Mouse (Mus musculus): ENCODE data around the gene Tnpo2. TPM values are rescaled to one million over a fixed set of nuclear protein-coding genes. Genes with fewer than 3 reads are reported as not detected.

Tnpo2 gene
- total RNA-seq, 2 experiments from 2014 or later, result 28.0 to 28.7 TPM

DNA sequence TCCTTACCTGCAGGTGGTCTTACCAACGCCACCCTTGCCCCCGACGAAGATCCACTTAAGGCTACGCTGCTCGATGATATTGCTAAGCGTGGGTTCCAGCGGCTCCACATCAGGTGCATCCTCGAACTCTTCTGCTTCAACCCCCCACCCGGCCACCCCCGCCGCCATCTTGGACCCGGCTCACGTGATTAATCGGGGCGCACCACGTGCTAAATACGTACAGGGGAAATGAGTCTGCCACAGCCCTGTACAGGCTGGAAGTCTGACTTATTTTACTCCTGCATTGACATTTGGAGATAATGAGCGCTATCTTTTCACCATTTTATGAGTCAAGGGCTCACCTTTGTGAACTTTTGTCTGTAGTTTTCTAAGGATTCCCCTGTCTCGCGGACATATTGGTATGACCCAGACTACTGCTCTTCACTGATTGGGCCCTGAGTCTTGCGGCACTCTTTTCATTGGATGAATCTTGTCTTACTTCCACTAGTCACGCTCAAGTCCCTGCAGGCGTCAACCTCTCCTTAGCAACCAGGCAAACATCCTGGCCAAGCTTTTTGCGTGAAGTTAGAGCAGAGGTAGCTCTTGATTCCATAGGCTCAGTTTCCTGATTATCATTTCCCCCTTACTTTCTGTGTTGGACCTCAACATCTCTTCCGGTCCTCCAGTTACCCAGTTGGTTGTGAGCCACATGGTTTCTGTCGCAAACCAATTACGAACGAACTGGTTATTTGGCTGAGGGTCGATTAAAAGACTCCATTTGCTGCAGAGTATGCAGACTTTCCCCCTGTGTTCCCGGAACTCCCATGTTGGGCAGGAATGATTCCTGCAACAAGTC lies 11.4 kb upstream of the Tnpo2 start, which contains the start of gene Asna1:
TSS of gene Asna1 (minus strand) at position 184 of the 835 bp plus-strand sequence.
- intact Hi-C loops (cut with DNase I), result no loop called here
- peak; percentile 65 for DNase-seq (ENCODE audit: low spot score)

DNA sequence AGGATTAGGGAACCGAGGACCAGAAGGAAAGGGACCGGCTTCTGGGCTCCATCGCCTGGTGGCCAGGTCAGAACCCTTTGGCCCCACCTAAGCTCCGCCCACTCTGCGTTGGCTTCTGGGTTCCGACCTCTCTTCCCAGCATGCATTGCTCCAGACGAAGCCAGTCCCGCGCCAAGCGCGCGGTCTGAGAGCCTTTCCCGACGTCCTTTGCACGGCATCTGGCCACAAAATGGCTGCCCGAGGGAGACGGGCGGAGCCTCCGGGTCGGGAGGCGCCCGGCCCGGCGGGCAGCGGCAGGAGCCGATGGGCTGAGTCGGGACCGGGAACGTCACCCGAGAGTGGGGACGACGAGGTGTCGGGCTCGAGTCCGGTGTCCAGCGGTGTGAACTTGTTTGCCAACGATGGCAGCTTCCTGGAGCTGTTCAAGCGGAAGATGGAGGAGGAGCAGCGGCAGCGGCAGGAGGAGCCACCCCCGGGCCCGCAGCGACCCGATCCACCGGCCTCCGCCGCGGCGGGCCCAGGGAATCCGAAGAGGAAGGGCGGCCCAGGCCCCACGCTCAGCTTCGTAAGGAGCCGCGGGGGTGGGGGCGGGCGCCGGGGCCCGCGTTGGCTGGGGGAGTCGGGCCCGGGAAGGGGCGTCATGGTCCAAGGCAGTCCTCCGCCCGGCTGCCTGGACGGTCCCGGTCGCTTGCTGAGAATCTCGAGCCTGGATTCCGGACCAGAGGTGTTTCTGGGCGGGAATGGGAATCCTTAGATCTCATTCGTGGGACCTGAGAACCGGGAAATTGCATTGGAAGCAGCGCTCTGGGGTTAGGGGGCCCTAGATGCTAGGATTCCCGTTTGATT lies 9.8 kb upstream of the Tnpo2 start, which contains the start of gene Trir:
TSS of gene Trir (plus strand) at position 154 of the 846 bp plus-strand sequence.
- DNase-seq (ENCODE audit: low spot score), result peak; percentile 95
- intact Hi-C loops (cut with DNase I), result no loop called here

DNA sequence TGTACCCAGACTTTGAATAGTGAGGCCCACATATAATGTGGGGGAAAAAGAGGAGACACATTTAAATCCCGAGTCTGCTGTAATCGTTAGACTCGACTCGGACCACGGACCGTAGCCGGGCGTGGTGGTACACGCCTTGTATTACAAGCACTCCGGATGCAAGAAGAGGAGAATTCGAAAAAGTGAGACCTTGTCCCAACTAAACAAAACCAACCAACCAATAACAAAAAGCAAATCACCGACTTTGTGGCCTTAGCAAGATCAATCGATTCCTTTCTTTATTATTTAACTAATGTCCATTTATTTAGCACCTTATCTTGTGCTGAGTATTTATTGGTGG lies 9.2 kb upstream of the Tnpo2 start:
- intact Hi-C loops (cut with DNase I), result no loop called here
- DNase-seq (ENCODE audit: low spot score), result no peak

DNA sequence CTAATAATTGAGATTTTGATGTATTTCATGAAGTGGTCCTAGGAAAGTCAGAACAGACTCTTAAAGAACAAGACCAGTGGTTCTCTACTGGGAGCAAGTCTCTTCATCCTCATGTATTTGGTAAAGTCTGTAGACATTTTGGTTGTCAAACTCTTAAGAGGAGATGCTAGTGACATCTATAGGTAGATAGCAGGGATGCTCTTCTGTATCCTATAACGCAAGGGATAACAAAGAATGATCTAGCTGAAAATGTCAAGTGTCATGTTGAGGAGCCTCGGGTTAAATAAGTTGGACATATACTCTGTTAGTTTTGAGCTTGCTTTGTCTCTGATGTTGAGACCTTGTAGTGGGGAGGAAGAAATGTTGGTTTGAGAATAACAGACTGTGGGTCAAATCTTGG lies 8.8 kb upstream of the Tnpo2 start:
- DNase-seq (ENCODE audit: low spot score), result no peak
- intact Hi-C loops (cut with DNase I), result no loop called here

DNA sequence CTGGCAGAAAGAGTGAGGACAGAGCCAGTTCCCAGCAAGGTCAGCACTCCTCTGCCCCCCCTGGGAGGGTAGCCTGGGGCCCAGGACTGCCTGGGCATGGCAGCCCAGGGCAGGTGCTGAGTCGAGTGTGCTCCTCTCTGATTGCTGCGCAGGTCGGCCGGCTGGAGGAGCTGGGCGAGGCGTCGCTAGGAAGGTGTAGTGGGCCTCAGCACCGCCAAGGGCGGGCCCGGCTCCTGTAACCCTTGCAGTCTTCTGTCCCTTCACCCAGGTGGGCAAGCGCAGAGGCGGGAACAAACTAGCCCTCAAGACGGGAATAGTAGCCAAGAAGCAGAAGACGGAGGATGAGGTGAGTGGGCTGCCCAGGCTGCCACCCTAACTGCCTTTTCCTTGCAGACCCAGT lies 7.4 kb upstream of the Tnpo2 start:
- no peak for DNase-seq (ENCODE audit: low spot score)
- intact Hi-C loops (cut with DNase I), result no loop called here

DNA sequence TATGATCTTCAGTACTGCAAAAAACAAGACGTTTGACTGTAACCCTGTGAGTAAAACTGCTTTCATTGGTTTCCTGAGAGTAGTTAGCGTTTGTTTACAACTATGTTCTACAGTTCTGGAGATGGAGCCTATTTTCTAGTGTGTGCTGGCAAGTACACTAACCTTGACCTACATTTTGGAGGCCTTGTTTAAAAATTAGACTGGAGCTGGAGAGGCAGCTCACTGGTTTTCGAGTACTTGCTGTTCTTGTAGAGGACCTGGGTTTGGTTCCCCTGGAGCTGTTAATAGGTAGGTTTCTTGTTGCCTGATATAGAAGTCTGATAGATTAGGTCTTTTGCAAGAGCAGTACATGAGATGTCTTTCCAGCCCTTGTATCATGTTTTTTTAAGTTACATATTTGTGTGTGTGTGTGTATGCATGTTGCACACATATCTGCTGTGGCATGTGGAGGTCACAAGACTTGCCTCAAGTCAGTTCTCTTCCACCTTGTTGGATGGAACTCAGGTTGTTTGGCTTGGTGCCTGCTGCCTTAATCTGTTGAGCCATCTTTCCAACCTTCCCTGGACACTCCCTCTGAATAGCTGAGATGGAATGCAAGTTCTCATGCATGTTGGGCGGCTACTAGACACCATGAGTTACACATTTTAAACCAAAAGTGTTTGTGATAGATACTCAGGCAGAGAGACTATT lies 3.9 kb upstream of the Tnpo2 start:
- DNase-seq (ENCODE audit: low spot score), result no peak
- intact Hi-C loops (cut with DNase I), result no loop called here

DNA sequence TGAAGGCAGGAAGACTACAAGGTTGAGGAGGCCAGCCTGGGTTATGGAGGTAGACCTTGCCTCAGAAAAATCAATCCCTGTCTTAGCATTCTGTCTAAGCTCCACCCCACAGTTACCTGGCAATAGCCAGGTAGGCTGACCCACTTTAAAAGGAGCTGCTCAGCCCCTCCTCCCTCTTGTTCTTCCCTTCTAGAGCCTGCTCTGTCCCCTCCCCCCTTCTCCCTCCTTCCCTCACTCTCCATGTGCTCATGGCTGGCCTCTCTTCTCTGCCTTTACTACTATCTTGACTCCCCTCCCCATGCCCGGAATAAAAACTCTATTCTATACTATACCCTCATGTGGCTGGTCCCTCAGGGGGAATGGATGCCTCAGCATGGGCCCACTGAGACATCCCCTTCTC lies 2.8 kb upstream of the Tnpo2 start:
- no peak for DNase-seq (ENCODE audit: low spot score)
- intact Hi-C loops (cut with DNase I), result no loop called here

DNA sequence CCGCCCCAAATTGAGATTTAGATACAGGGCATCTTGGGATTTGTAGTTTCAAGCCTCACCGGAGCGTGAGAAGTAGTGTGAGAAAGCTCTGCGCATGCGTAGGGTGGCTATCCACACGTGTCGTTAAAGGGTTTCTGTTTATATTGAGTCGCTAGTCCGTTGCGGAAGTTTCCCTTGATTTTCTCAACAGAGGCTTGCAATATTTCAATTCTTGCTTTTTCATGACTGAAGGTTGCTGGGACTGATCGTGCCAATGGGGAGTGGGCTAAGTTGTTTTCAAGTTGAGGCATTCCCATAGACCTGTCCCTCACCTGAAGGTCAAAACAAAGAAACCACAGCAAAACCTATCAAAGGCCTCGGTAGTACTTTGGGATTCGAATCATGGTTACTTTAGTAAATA lies 2.0 kb upstream of the Tnpo2 start:
- DNase-seq (ENCODE audit: low spot score), result no peak
- intact Hi-C loops (cut with DNase I), result no loop called here

DNA sequence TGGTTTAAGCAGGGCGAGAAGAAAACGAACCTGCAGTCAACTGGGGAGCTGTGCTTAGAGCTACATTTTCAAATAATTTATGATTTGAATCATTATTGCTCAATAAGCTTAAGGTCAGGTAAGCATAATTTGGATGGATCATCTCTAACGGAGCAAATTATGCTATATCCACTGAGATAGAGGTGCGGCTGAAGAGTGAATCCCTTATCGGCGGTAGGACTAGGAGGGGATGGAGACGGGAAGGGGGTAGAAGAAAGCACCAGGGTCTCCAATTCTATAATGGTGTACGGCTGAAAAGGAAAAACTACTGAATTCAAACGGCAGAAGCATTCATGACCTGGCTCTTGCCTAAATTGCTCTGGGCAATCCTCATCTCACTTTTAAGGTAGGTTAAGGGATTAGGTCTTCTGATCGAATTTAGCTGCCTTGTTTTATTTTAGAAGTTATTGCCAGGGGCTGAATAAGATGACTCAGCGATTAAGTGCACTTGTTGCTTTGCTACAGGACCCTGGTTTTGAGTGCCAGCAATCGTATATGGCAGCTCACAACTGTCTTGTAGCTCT lies 1.5 kb upstream of the Tnpo2 start:
- DNase-seq (ENCODE audit: low spot score), result no peak
- intact Hi-C loops (cut with DNase I), result no loop called here

DNA sequence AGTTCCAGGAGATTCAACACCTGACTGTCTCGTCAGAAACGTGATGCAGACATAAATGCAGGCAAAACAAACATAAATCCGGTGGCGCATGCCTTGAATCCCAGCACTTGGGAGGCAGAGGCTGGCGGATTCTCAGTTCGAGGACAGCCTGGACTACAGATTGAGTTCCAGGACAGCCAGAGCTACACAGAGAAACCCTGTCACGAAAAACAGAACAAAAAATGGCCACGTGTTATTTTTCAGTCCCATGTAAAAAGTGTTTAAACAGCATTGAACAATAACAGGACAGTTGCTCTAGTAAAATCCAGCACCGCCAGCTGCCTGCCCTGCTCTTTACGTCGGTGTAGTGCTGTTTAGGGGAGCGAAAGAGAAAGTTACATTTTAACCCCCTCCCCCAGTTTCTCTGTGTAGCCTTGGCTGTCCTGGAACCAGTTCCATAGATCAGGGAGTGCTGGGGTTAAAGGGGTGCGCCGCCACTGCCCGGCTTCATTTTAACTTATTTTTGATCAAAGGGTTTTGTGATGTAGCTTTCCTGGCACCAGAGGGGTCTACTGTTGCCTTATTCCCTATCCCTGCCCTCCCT lies 896 bp upstream of the Tnpo2 start:
- intact Hi-C loops (cut with DNase I), result no loop called here
- no peak for DNase-seq (ENCODE audit: low spot score)

DNA sequence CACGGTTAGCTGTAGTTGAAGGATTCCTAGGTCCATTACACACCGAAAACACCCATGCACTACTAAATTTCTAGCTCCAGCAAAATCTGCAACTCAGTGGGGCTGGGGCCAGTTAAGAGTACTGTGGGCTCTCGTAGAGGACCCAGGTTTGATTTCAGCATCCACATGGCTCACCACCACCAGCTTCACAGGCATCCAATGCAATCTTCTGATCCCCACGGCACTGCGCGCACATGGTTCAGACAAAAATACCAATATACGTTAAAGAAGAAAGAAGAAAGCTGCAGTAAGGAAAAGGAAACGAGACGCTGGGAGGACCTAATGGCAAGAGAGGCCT lies 366 bp upstream of the Tnpo2 start:
- intact Hi-C loops (cut with DNase I), result no loop called here
- DNase-seq (ENCODE audit: low spot score), result no peak

DNA sequence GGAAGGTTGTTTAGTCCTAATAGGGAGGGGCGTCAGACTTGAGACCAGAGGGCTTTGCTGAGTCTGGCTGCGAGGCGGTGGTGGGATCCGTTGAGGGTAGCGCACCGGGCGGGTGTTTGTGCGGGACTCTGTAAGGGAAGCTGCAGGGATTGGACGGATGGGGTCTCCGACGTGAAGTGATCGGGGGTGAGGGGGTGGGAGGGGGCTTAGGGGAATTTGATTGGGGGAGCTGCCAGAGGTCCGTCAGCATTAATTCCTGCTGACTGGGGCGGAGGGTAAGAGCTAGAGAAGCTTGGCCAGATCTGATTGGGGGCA lies 608 bp downstream of the Tnpo2 start:
- intact Hi-C loops (cut with DNase I), result no loop called here
- DNase-seq (ENCODE audit: low spot score), result no peak

DNA sequence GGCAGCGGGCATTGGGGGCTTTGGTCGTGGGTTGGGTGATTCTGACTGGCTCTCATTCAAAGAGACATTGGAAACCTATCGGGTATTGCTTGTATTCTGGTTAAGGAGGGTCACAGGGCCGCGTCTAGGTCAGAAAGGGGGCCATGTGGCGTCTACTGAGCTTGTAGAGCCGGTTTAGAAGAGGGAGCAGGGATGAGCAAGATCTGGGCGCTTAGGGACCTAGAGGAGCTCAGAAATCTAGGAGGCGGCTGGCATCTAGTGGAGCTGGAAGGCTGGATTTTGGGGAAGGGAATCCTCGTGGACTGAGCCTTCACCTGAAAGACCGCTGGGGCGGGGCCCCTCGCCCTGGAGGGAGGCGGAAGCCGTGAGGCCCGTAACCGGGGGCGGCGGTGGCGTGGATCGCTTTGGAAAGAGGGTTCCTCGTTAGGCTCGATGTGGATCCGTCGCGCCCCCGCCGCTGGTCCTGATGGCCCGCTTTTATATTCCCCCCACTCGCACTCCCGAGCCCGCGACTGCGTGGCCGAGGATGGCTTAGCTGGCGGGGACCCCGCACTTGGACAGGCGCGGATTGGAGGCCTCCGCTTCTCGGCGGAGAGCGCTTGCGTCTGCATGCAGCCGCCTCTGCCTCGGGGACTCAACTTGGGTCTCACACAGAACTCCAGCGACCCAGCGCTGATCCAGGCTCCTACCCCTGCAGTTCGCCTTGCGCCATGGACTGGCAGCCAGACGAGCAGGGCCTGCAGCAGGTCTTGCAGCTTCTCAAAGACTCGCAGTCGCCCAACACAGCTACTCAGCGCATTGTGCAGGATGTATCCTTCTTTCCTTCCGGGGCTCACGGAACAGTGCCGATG lies 1.2 kb downstream of the Tnpo2 start:
- intact Hi-C loops (cut with DNase I), result no loop called here
- DNase-seq (ENCODE audit: low spot score), result peak; percentile 17

DNA sequence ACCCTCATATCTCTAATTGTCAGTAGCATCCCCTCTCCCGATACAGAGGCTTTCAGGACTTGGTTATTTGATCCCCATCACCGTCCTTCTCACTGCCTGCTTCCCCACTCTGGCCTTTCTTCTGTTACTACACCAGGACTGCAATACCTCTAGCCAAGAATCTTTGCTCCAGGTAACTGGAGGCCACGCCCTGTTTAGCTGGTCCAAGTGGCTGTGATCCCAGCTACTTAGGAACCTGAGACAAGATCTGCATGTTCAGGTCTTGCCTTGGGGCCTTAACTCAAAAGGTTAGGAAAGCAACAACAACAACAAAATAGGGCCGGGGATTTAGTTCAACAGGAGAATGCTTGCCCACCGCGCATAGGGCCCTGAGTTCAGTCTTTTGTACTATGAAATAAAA lies 6.9 kb downstream of the Tnpo2 start:
- no peak for DNase-seq (ENCODE audit: low spot score)
- intact Hi-C loops (cut with DNase I), result no loop called here

DNA sequence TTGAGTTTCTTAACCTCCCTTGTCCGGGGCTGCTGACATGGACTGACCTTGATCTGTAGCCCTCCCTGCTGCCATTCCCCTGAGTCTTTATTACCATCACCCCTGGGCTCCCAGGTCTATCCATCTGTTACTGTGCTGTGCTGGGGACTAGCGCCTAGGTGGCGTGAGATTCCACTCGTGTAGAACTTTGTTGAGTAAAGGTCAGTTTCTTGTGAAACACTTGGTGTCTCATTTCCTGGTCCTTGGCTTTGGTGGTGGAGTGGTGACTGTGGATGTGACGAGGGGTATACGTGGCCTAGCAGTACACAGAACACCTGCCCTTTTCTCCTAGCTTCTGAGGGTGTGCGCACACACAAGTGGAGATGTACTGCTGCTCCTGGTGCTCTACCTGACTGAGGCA lies 20.7 kb downstream of the Tnpo2 start:
- no peak for DNase-seq (ENCODE audit: low spot score)
- intact Hi-C loops (cut with DNase I), result no loop called here

DNA sequence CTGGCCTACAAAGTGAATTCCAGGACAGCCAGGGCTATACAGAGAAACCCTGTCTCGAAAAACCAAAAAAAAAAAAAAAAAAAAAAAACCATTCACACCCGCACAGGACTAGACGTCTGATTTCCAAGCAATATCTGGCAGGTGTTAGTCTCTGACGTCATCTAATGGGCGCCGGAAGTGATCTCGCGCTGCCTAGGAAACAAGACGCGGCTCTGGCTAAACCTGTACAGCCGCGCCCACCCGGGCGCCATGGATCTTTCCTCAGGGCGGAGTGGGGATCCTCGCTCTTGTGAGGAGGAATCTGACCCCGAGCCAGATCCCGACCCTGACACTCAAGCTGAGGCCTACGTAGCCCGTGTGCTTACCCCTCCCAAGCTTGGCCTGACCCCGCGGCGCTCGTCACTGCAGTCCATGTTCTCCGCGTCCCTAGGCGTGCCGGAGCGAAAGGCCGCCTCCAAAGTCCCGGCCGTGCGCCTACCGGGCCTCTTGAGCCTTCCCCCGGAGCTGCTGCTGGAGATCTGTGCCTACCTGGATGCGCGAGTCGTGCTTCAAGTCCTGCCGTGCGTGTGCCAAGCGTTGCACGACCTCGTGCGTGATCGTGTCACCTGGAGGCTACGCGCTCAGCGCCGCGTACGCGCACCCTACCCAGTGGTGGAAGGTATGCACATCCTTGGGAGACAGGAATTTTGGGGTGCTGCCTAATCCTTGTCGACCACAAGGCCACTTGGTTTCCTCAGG lies 23.3 kb downstream of the Tnpo2 start, which contains the start of gene Fbxw9:
TSS of gene Fbxw9 (plus strand) at position 177 of the 738 bp plus-strand sequence.
- intact Hi-C loops (cut with DNase I), result no loop called here
- DNase-seq (ENCODE audit: low spot score), result peak; percentile 75

DNA sequence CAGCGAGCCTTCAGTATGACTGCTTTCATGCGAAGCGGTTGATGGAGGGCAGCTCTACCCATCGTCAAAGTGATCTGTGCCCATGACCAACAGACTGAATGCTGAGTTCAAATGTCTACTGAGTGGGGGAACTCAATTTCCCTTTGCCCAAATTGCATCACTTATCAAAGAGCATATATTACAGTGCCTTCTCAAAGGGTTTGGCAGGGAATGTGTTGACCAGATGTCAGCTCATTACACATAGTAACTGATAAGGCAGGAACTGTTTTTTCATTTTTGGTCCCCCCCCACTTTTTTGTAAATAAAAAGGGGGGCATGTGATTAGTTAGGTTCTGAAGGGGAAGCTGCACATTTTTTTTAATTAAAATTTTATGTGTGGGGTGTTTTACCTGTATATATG lies 25.9 kb downstream of the Tnpo2 start:
- intact Hi-C loops (cut with DNase I), result no loop called here
- no peak for DNase-seq (ENCODE audit: low spot score)

DNA sequence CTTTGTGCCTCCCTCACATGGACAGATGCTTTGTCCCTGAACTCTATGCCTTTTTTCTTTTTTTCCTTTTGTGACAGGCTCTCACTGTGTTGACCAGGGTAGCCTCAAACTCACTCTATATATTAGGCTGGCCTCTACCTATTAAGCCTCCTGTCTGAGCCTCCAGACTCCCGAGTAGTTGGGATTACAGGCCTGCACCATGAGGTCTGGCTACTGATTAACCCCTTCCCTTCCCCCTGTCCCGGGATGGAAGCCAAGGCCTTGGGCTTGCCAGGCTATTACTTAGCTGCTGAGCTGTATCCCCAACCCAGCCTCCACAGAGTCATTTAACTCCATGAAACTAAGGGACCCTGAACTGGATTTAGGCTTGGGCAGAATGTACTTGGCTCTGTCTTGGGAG lies 28.5 kb downstream of the Tnpo2 start:
- intact Hi-C loops (cut with DNase I), result no loop called here
- DNase-seq (ENCODE audit: low spot score), result no peak

DNA sequence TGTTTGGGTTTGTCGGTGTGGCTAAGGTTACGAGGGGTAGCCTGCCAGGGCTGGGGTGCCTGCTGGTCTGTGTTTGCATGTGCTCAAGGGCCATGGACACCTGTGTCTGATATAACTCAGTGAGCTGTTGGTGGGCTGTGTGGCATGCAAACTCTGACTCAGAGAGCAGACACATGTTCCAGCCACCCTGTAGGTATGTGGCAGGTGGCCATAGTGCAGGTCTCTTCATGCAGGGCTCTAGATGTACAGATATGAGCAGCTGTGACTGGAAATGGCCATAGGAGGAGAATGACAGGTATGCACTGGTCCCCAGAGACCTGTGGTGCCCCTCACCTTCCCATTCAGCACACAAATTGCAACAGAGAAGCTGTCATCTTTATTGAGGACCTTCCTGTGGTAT lies 30.4 kb downstream of the Tnpo2 start:
- intact Hi-C loops (cut with DNase I), result no loop called here
- no peak for DNase-seq (ENCODE audit: low spot score)
